9 mouse cellular contexts compared by ENCODE assay signal in genomic region chr6:36850422-36851129, GRCm38 (mm10). TPM values are rescaled to one million over a fixed set of nuclear protein-coding genes. Genes with fewer than 3 reads are reported as not detected.
DNase-seq lines count a peak whose midpoint lies in the region; ATAC-seq and TF ChIP-seq lines count a peak whose summit lies in the region.
"Had no signal": no experiment of that assay in that cellular context is flagged by ENCODE, and none has a peak within 500 bp of the region (broad histone marks: within the 10 kb centered on the region; RNA-seq: fewer than 3 reads in every experiment).

No protein-coding gene starts in this region.

- peak overlapping the region; percentile 11; the same call in 1 of the 2 replicates for H3K27ac ChIP-seq in forebrain, embryonic 13.5 days
- H3K27ac ChIP-seq in forebrain, embryonic 10.5 days = no peak overlapping the region
- H3K27ac ChIP-seq in forebrain, embryonic 14.5 days (ENCODE audit: low read depth, low read length) = peak overlapping the region; percentile 15; the same call in 1 of the 2 replicates
- H3K27ac ChIP-seq in layer of hippocampus, adult 2 months = peak overlapping the region; percentile 75
- no peak overlapping the region for H3K27ac ChIP-seq in lung, embryonic 16.5 days (ENCODE audit: low read length)
- no peak overlapping the region; the same call in 1 of the 2 replicates for H3K27ac ChIP-seq in stomach, embryonic 14.5 days (ENCODE audit: low read length)
- H3K27ac ChIP-seq: limb, embryonic 12.5 days had no signal

- H3K9me3 ChIP-seq in forebrain, embryonic 13.5 days (replicated peaks) = no peaks in the 10 kb centered on the region
- no peaks in the 10 kb centered on the region for H3K9me3 ChIP-seq in forebrain, embryonic 10.5 days
- no peaks in the 10 kb centered on the region for H3K9me3 ChIP-seq in forebrain, embryonic 14.5 days (replicated peaks; ENCODE audit: control insufficient read depth, low read length)
- H3K9me3 ChIP-seq in lung, embryonic 16.5 days (ENCODE audit: control insufficient read depth, low read length) = no peaks in the 10 kb centered on the region
- H3K9me3 ChIP-seq in stomach, embryonic 14.5 days (ENCODE audit: control insufficient read depth, low read depth, low read length) = no peaks in the 10 kb centered on the region
- H3K9me3 ChIP-seq: limb, embryonic 12.5 days had no signal

- no peak overlapping the region for H3K4me3 ChIP-seq in forebrain, embryonic 13.5 days
- H3K4me3 ChIP-seq in forebrain, embryonic 10.5 days = no peak overlapping the region
- no peak overlapping the region for H3K4me3 ChIP-seq in forebrain, embryonic 14.5 days (ENCODE audit: low read depth, low read length)
- H3K4me3 ChIP-seq in layer of hippocampus, adult 2 months = no peak overlapping the region
- no peak overlapping the region for H3K4me3 ChIP-seq in lung, embryonic 16.5 days (ENCODE audit: low read length)
- H3K4me3 ChIP-seq in stomach, embryonic 14.5 days (ENCODE audit: low read depth, low read length) = no peak overlapping the region
- H3K4me3 ChIP-seq: limb, embryonic 12.5 days had no signal

- WGBS in forebrain, embryonic 13.5 days = 55% methylated on average over 7 of the region's 7 CpGs
- 85% methylated on average over 7 of the region's 7 CpGs for WGBS in forebrain, embryonic 10.5 days
- 51% methylated on average over 7 of the region's 7 CpGs for WGBS in forebrain, embryonic 14.5 days
- WGBS in lung, embryonic 16.5 days = 45% methylated on average over 7 of the region's 7 CpGs
- WGBS in stomach, embryonic 14.5 days = 55% methylated on average over 7 of the region's 7 CpGs

- TF ChIP-seq CTCF in layer of hippocampus, adult 2 months (conservative IDR thresholded peaks at IDR 0.05) = no peak

- H3K4me1 ChIP-seq in forebrain, embryonic 13.5 days = peaks cover 10% of the 10 kb centered on the region
- H3K4me1 ChIP-seq in forebrain, embryonic 10.5 days = 0 out of 2 replicates have a peak, but pooled peaks cover 9% of the 10 kb centered on the region
- no peaks in the 10 kb centered on the region for H3K4me1 ChIP-seq in forebrain, embryonic 14.5 days (ENCODE audit: control insufficient read depth, insufficient read depth, low read length)
- H3K4me1 ChIP-seq in lung, embryonic 16.5 days (replicated peaks; ENCODE audit: control insufficient read depth, insufficient read depth, low read length) = peaks cover 7% of the 10 kb centered on the region; the same call in 1 of the 2 replicates
- H3K4me1 ChIP-seq in stomach, embryonic 14.5 days (ENCODE audit: control insufficient read depth, insufficient read depth, low read length) = no peaks in the 10 kb centered on the region
- H3K4me1 ChIP-seq: limb, embryonic 12.5 days had no signal

- H3K27me3 ChIP-seq in forebrain, embryonic 13.5 days = no peaks in the 10 kb centered on the region
- no peaks in the 10 kb centered on the region for H3K27me3 ChIP-seq in forebrain, embryonic 10.5 days (ENCODE audit: poor library complexity, severe bottlenecking)
- H3K27me3 ChIP-seq in forebrain, embryonic 14.5 days (replicated peaks; ENCODE audit: control insufficient read depth, insufficient read depth, low read length) = no peaks in the 10 kb centered on the region
- no peaks in the 10 kb centered on the region for H3K27me3 ChIP-seq in lung, embryonic 16.5 days (ENCODE audit: control insufficient read depth, insufficient read depth, low read depth, low read length)
- H3K27me3 ChIP-seq in stomach, embryonic 14.5 days (ENCODE audit: control insufficient read depth, insufficient read depth, low read length) = no peaks in the 10 kb centered on the region
- H3K27me3 ChIP-seq: limb, embryonic 12.5 days had no signal

- peak; percentile 75 for ATAC-seq in forebrain, embryonic 13.5 days
- peak; percentile 79 for ATAC-seq in forebrain, embryonic 14.5 days
- ATAC-seq in lung, embryonic 16.5 days (ENCODE audit: low read depth) = peak; percentile 96
- peak; percentile 58; the same call in 1 of the 2 replicates for ATAC-seq in stomach, embryonic 14.5 days (ENCODE audit: insufficient number of reproducible peaks, insufficient read depth, low FRiP score, low read depth)

- DNase-seq in forebrain, embryonic 10.5 days (ENCODE audit: extremely low spot score, low spot score) = no peak
- peak; percentile 74 for DNase-seq in adrenal gland, adult 8-10 months
- peak; percentile 71 for DNase-seq in forebrain, embryonic 14.5 days (ENCODE audit: low spot score)
- peak; percentile 76 to 79 for DNase-seq in layer of hippocampus, adult 2 months (ENCODE audit: low spot score in 2 of 2)
- no peak for DNase-seq in spleen, adult 18-20 months

- peaks cover 7% of the 10 kb centered on the region; the same call in 1 of the 2 replicates for H3K36me3 ChIP-seq in forebrain, embryonic 13.5 days (ENCODE audit: poor library complexity, severe bottlenecking)
- no peaks in the 10 kb centered on the region for H3K36me3 ChIP-seq in forebrain, embryonic 10.5 days (replicated peaks)
- H3K36me3 ChIP-seq in forebrain, embryonic 14.5 days (ENCODE audit: control insufficient read depth, insufficient read depth, low read length) = no peaks in the 10 kb centered on the region
- no peaks in the 10 kb centered on the region for H3K36me3 ChIP-seq in lung, embryonic 16.5 days (ENCODE audit: control insufficient read depth, insufficient read depth, low read length)
- no peaks in the 10 kb centered on the region for H3K36me3 ChIP-seq in stomach, embryonic 14.5 days (ENCODE audit: control insufficient read depth, insufficient read depth, low read length)
- H3K36me3 ChIP-seq: limb, embryonic 12.5 days had no signal

- no peak overlapping the region for H3K9ac ChIP-seq in forebrain, embryonic 13.5 days
- no peak overlapping the region for H3K9ac ChIP-seq in forebrain, embryonic 14.5 days (ENCODE audit: low read length)
- H3K9ac ChIP-seq in lung, embryonic 16.5 days (ENCODE audit: low read length) = no peak overlapping the region
- no peak overlapping the region for H3K9ac ChIP-seq in stomach, embryonic 14.5 days (replicated peaks; ENCODE audit: low read depth, low read length)
- H3K9ac ChIP-seq: limb, embryonic 12.5 days had no signal

- H3K4me2 ChIP-seq in forebrain, embryonic 13.5 days = no peak overlapping the region
- H3K4me2 ChIP-seq in forebrain, embryonic 14.5 days (ENCODE audit: low read length) = no peak overlapping the region
- H3K4me2 ChIP-seq in lung, embryonic 16.5 days (ENCODE audit: low read depth, low read length) = no peak overlapping the region
- H3K4me2 ChIP-seq in stomach, embryonic 14.5 days (replicated peaks; ENCODE audit: low read depth, low read length) = no peak overlapping the region
- H3K4me2 ChIP-seq: limb, embryonic 12.5 days had no signal

RNA-seq across cellular contexts. Expression of gene Ptn, which starts 40.6 kb away (rescaled TPM):
- 421 and 545 TPM in 2 replicates for polyA plus RNA-seq in forebrain, embryonic 13.5 days (2015; fragmentation: Nextera tagmentation; extraction: Ambion mirVana)
- 142 and 150 TPM in 2 replicates for polyA plus RNA-seq in forebrain, embryonic 10.5 days (2016; fragmentation: Nextera tagmentation; extraction: Ambion mirVana)
- 10 to 100 TPM; 62.3 to 89.5 (median 76.4) TPM for total RNA-seq in adrenal gland, adult 8-10 months (2022)
- 532 and 624 TPM in 2 replicates for polyA plus RNA-seq in forebrain, embryonic 14.5 days (2014; fragmentation: Nextera tagmentation; extraction: Ambion mirVana)
- 100 to 1,000 TPM; 217 to 220 TPM for total RNA-seq in layer of hippocampus, adult 2 months (2021)
- 115 and 134 TPM in 2 replicates for polyA plus RNA-seq in lung, embryonic 16.5 days (2015; fragmentation: Nextera tagmentation; extraction: Ambion mirVana)
- polyA plus RNA-seq in stomach, embryonic 14.5 days (2014; fragmentation: Nextera tagmentation; extraction: Ambion mirVana) = 432 and 471 TPM in 2 replicates

Comparison
In these comparisons a context has a peak if more than half of its experiments do, and no peak if none do; other contexts are left out.
1. H3K27ac ChIP-seq: peak in forebrain, embryonic 13.5 days (single experiment), forebrain, embryonic 14.5 days (single experiment) and layer of hippocampus, adult 2 months (single experiment); none in forebrain, embryonic 10.5 days (single experiment), lung, embryonic 16.5 days (single experiment) and stomach, embryonic 14.5 days (single experiment).
2. DNase-seq: peak in adrenal gland, adult 8-10 months (single experiment), forebrain, embryonic 14.5 days (single experiment) and layer of hippocampus, adult 2 months (2 of 2); none in forebrain, embryonic 10.5 days (single experiment) and spleen, adult 18-20 months (0 of 2).
3. Peak in every context shown above with its lines, with median percentiles within 50 percentile points of each other: ATAC-seq.